Mouse (Mus musculus): ENCODE measurements at regions not wholly inside any gene's neighbourhood (a gene's known extent, or its start where the extent isn't known, plus 50 kb on each side); places are given as distances from the start of the nearest gene placed in this dataset.

GRCm38 (mm10) chr3:130839924-130840440 lies 109.8 kb upstream of the Rpl34 start:
- TF ChIP-seq CTCF (IDR thresholded peaks at IDR 0.05; ENCODE audit: control insufficient read depth, insufficient read depth, insufficient read length): no peak
- TF ChIP-seq MAX (IDR thresholded peaks at IDR 0.05): no peak
